Mouse (Mus musculus) regulatory T cell (primary cell): ENCODE measurements around the gene Pex5.

ENCODE experiments used
- in situ Hi-C: fragments of 300-600 bp; cut with MboI, MseI; formaldehyde crosslinking; loops from one replicate; pipeline ENCODE4 v1.15.1; 2025; ENCODE audit warnings: high pct_unique_total_duplicates

The Pex5 gene

GRCm38 (mm10) chr6:124364328-124364727 is 50.5 kb downstream of the Pex5 start:
- in situ Hi-C loops, result no loop called here

- in situ Hi-C loops, result no loop called here
Observed at GRCm38 (mm10) chr6:124360549-124360948, 54.3 kb downstream of the Pex5 start.

DNA sequence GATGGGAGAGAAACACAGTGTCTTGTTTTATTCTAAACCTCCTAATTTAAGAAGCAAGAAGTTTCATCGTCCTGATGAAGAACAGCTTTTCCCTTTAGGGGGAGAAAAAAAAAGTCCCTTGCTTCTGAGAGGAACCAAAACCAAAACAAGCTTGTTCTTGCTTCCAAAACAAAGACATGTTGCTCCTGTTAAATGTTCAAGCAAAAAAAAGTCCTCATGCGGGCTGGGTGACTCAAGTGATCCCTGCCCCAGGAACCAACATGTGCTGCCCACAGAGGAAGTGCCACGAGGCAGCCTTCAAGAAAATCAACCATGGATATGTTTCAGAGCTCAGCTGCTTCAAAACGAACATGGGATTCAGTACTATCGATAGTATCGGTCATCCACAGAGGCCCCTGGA is 55.9 kb downstream of the Pex5 start:
- in situ Hi-C loops, result no loop called here

DNA sequence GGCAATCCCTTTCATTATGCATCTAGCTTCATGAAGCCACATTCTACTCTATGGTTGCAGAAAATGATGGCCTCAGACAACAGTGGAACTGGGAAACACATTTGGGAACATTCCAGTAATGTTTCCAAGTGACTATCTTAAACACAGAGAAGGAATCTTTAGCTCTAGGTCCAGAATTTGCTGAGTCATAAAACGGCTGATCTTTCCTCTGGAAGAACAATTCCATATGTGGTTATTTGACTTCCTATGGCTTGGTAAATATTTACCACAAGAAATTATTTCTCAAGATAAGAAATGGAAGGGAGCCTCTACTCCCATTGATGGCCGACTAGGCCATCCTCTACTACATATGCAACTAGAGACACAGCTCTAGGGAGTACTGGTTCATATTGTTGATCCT is 61.6 kb downstream of the Pex5 start:
- in situ Hi-C loops, result no loop called here
